Mouse (Mus musculus) adrenal gland, postnatal 14 days (tissue): ENCODE results near the gene Rabggta. TPM values are rescaled to one million over a fixed set of nuclear protein-coding genes. Genes with fewer than 3 reads are reported as not detected.

ENCODE experiments used
- DNase-seq: peaks from one replicate; pipeline ENCODE4 v3.0.0; 2021; ENCODE audit warnings: mixed read lengths
- total RNA-seq: library from RNA; stranded (reverse); gene quantifications from 2 replicates; pipeline ENCODE4 v1.2.3, GENCODE M21; 2021

Gene Rabggta
- total RNA-seq, 1 experiment from 2014 or later, result 19.5 TPM

DNA sequence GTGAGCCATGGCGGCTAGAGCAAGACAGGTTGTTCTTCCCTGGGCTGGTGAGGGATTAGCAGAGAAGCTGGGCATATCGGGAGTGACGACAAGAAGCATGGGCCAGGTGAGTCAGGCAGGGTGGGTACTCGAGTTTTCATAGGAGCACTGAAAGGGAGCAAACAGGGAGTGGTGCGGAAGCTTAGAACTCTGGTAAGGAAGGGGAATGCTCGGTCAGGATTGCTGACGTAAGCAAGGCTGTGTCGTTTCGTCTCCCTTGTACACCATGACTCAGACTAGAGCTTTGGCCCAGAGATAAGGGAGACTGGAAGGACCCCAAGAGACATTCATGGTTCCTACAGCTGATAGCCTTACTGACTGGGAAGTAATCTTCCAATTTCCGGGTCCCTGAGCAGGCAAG lies 11.8 kb upstream of the Rabggta start:
- no peak for DNase-seq

DNA sequence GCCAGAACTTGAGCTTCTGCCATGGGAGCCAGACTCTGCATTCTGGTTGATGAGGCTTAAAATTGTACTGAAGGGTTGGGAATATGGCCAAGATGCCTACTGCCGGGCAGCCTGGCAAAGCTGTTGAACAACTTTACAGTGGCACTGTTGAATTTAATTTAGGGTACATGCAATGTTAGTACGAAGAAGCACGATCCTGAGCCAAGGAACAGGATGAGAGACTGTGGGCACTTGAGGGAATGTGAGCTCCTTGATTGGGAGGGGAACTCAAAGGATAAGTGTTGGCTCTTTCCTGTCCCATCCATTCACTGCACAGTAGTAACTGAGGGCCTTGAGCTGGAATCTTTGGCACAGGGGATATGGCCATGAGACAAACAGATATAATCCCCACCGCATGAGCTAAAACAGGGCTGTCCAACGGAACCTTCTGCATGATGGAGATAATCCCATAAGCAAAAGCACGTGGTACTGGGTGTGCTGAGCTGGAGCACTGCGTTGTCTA lies 8.5 kb upstream of the Rabggta start:
- DNase-seq, result no peak

DNA sequence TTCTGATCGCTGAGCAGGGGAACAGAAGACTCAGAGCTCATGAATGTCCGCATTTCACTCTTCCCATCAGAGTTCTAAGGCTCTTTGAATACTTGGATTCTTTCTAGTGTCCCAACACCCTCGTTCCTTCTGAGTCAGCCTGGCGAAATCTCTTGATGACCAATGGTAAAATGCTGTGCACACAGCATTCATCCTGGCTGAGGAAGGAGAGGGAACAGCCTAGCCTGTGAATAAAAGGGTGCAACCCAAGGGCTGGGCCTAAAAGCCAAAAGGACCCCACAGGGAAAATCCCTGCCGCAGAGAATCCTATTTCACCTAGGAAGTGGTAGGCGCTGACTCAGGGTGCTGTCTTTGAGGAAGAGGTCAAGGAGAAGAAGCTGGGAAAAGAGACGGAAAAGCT lies 8.1 kb upstream of the Rabggta start:
- no peak for DNase-seq

DNA sequence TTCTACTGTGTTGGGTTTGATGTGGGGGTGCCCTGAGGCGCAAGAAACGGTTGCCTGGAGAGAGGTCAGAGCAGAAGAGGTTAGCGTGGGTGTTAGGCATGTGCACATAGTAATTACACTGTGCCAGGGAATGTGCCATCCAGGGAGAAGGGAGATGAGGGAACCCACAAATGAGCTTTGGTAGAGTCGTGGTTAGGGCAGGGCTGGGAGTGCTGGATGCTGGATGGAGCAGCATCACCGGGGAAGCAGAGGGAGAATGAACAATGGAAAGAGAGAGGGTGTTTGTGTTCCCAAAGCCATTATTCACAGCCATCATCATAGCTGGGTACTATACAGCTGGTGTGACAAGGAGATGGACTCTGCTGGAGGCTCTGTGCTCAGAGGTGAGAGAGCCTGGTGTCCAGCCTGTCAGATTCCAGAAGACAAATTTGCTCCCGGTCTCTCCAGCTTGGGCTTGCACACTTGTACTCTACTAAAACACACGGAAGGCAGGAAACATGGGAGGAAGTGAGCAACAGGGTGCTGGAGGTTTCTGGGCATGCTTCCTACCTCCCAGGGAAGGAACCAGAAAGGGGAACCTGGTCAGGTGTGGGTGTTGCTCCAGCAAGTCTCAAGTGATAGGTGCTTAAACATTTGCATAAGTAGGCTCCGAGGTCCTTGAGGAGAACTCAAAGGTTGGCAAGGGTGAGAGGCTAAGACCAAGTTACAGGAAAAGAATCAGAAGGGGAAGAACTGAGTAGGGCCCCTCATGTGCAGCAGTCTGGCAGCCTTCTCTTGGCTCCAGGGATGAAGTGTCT lies 6.0 kb upstream of the Rabggta start:
- no peak for DNase-seq

DNA sequence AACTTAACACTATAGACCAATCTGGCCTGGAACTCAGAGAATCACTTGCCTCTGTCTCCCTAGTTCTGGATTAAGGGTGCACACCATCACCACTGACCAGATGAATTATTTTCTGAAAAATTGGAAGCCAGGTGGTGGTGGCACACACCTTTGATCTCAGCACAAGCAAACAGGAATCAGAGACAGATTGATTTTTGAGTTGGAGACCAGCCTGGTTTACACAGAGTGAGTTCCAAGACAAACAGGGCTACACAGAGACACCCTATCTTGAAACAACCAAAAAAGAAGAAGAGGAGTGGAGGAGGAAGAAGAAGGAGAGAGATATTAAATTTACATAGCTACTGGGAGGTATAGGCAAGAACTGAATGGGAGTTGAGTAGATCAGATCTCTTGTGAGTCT lies 4.2 kb upstream of the Rabggta start:
- no peak for DNase-seq

DNA sequence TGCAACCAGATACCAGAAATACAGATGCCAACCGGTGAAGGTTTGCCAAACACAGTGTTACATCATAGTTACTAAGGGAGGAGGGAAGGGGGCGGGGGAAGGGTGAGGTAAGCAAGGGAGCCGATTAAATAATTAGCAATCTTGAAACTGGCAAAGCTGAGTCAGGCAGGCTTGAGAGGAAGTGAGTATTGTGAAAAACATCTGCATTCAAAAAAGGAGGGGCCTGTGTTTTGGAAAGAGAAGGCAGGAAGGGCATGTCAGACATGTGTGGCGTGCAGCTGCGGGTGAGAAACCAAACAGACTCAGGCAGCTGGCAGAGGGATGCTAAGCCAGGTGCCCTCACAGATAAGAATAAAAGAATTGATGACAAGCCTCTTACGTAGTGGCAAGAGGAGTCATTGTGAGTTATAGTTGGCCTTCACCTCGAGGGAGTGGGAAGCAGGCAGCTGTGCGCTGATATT lies 2.4 kb upstream of the Rabggta start:
- DNase-seq, result peak; percentile 77

DNA sequence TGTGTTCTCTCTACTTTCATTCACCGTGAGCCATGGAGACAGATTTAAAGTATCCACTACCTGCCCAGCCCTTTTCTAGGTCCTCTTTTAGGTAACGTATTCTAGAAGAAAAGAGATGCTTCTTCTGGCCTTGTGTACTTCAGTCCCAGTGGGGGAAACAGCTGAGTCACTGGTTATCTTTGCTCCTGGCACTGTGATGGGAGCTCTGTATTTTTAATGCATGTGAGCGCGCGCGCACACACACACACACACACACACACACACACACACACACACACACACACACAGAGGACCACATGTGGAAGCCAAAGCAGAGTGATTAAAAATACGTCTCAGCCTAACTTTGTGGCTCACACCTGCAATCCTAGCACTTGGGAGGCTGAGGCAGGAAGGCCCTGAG lies 1.4 kb upstream of the Rabggta start:
- no peak for DNase-seq

DNA sequence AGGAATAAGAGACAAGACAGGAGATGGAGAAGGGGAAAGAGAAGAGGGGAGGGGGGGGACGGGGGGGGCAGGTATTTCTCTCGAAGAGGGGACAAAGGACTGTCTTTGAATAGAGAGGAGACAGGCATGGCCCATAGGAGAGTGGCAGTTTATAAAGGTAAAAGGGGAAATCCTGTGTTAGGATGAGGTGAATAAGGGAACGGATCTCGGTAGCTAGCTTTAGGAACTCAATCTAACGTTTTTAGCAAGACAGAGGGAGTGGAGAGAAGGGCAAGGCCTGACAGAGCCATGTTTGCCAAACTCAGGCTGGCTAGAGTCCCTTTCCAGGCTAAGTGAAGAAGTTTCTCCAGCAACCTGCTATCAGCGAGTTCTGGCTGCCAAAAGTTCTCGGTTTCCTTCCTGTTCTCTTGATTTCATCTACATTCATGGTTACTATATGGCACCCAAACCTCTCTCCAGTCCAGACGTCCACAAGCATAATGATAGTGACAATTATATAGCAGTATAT lies 429 bp upstream of the Rabggta start:
- no peak for DNase-seq

DNA sequence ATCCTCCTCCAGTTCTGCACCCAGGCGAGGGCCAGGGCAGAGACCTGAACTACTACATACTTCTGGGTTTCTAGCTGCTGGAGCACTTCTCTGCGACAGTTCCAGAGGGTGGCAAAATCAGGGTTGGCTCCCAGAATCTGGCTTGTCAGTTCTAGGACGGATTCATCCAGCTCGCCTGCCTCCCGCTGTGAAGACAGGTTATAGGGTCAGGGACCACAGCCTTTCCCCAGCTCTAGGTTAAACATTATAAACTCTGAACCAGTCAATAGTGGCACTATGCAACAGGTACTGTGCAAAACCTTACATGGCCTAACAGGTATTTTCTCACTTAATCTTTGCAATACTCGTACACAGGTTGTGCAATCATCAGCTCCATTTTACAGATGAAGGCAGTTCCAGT lies 987 bp downstream of the Rabggta start:
- no peak for DNase-seq

DNA sequence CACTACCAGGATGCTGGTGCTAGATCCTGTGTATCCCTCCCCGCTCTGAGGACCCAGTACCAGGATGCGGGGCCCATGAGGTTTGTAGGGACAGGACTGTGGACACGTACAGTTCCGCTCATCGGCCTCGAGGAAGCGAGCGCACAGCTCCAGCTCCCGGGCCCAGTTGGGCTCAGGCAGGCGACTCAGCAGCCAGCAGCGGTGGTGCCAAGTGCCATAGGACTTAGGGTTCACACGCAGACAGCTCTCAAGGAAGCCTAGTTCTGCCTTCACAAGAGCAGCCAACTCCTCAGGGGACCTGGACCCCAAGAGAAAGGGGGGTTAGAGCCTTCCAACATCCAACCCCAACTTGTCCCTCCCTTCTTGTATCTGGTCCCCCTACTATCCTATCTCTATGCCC lies 1.4 kb downstream of the Rabggta start:
- DNase-seq, result no peak

DNA sequence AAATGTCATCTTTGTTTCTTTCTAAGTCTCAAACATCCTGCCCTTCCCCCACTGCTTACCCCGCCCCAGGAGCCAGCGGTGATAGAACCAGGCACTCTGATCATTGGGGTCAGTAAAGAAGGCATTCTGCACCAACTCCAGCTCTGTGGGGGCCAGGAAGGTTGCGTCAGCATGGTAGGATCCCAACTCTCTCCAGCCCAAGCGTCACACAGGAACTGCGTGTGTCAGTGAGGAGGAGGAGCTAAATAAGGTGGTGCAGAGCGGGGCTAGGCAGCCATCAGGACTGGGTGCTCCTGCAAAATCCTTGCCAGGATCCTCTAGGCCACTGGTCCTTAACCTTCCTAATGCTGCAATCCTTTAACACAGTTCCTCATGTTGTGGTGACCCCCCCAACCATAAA lies 2.3 kb downstream of the Rabggta start:
- no peak for DNase-seq

DNA sequence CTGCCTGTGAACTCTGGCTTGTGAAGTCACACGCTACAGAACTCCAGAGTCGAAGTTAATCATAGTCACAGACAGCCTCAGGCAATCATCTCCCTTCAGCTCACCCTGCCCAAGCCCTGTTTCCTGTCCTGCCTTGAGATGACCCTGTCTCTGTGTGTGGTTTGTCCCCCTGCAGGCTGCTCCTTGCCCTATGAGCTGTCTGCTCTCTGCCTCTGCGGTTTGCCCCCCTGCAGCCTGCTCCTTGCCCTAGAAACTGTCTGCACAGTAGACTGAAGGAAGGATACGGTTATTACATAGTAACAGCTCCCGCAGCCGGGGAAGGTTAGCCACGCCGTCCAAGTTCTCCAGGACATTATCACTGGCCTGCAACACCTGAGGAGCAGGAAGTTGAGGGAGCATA lies 5.2 kb downstream of the Rabggta start:
- no peak for DNase-seq

DNA sequence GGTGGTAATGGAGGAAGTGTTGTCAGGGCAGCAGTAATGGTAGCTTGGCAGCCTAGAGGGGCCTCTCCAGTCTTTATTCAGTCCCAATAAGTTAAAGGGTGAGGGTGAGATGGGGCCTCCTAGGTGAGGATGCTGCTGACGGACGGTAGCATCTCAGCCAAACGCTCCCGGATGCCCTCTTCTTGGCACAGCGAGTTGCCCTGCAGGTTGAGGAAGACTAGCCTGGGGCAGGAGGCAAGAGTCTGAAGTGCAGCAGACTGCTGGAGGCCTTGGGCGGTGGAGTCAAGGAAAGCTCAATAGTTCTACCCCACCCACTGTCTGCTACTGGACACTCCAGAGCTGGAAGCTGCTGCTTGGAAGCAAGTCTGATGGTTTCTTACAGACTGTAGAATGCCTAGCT lies 5.8 kb downstream of the Rabggta start:
- DNase-seq, result no peak

DNA sequence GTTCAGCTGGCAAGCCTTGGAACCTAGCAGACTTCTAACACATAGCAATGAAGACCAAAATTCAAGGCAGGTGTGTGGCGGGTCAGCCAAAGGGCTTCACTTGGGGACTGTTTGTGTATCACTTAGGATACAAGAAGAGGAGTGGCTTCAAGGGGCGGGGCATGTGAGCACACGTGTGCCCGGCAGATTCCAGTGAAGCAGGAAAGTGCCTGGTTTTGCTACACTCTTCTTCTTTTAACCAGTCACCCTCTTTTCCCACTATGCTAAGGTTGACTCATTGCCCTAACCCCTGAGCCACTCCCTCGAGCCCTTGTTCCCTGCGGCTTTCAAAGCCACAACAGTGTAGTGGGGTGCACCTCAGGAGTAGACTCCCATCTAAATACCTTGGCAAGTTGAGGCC lies 7.2 kb downstream of the Rabggta start:
- DNase-seq, result no peak

DNA sequence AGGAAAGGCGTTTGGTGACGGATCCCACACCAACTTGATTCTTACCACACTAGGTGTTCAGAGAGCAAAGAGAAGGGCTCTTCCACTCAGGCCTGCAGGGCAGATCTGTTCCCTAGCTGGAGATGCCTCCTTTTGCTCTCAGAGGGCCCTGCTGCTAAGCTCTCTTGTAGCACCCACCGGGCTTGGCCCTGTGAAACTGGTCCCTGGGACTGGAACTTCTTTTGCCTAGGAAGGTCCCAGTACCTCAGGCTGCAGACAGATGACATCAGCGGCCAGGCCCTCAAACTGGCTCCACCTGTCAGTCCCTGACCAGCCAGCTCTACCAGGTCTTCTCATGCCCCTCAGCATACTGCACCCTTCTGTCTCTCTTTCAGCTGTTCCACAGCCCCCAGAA lies 8.3 kb downstream of the Rabggta start, which contains the start of gene Tgm1:
Tgm1 (minus strand) TSS at position 198 of the 394 bp plus-strand sequence.
- DNase-seq, result no peak

DNA sequence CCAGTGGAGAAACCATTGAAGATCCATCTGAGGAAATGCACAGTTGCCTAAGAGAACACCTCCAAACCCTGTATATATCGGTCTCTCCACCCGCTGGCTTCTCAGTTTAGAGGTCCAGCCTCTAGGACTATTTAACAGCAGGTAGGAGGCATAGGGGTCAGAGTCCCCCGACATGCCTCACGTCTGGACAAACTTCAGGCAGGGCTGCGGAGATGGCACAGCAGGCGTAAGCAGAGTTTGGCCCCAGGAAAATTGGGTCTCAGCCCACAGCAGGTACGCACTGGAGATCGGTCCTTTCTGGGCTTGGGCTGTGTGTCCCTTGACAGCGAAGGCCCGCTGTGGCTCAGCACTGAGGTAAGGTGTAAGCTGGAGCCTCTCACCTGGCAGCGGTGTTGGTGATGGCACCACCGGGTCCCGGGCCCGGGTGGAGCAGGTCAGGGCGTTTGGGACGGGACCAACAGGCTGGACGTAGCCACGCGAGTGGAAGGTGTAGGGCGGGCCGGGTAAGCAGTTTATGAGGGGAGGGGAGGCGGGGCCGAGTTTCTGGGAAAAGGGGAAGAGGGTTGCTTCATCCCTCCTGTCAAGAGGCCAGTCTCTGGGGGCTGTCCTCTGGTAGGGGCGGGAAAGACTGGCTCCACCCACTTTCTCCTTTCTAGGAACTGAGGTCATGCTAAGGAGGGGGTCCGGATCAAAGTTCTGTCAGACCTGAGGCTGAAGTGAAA lies 8.9 kb downstream of the Rabggta start:
- DNase-seq, result peak; percentile 20

DNA sequence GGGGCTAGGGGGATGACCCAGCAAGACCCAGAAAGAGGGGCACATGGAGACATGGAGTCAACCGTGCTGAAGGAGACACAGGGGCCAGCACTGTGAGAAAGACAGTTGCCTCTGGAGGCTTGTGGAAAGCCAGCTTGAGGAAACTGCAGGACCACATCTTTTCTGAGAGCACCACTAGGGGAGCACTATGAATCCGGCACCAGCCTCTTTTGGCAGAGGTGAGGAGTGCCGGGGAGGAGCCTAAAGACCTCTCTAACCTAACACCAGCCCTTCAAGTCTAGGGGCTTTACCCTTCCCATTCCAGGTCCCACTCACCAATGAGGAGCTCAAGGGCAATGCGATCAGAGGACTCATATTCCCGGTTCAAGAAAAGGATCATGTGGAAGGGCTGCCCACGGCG lies 10.3 kb downstream of the Rabggta start:
- no peak for DNase-seq

DNA sequence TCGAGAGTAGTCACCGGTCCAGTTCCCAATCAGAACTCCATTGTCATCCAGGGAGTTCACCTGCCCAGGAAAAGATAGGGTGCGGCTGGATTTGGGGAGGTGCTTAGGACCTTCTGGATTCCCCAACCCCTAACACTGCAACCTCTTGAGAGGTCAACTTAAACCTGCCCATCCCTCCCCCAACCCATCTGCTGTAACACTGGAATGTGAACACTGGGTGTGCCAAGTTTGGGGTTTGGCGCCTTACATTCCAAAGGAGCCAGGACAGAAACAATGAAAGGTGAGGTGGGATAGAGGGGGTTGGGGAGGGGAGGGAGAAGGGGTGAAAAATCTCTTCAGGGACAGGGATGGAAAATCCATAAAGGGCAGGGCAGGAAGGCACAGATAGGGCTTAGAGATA lies 12.6 kb downstream of the Rabggta start:
- DNase-seq, result no peak

DNA sequence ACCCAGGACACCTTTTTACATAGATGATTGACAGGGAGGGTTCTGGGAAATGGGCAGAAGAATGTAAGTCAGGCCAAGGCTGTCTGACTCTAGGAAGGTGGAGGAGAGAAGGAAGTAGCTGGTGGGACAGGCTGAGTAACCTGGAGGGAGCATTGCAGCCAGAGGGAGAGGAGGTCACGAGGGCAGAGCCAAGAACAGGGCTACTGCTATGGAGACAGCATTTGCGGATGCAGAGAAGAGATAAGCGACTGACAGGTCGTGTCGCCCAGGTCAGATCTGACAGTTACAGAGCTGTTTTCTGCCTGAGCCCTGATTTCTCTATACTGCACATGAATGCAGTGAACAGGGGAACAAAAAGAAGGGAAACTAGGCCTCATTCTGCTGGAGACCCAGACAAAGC lies 14.7 kb downstream of the Rabggta start:
- DNase-seq, result no peak

DNA sequence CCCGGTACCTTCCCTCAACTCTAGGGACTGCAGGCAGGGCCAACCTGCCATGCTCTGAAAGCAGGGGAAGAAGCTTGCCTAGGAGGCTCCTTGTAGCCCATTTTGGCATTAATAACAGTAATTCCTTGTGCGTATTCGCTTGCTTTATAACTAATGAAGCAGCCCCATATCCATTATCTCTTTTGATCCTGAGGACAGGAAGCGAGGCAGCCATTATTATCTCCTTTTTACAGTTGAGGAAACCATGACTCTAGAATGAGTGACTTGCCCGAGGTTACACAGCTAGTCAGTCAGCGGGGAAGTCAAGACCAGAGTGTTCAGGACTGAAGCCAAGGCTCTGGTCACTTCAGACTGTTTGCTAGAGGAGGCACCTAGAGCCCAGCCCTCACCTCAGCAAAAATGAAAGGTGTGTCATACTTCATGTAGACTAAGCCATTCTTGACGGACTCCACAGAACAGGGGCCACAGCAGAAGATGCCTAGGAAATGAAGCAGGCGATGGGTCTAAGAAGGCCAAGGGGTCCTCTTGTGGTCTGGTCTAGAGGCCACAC lies 15.9 kb downstream of the Rabggta start:
- DNase-seq, result no peak

DNA sequence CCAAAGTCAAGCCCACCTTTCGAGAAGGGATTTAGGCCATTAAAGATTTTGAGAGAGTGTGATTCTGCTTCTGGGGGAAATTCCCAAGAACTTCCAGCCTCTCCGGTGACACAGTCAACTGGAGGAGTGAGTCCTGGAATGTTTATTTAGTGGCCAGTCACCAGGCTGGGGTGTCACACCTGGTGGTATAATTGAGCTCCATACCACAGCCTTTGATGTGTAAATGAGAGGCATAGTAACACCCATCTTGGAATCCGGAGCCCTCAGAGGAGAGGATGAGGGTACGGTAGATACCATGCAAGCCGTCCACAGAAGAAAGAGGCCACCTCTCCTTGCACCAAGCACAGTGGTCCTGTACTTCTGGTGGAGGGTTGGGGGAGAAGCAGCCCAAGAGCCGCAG lies 19.3 kb downstream of the Rabggta start:
- no peak for DNase-seq

DNA sequence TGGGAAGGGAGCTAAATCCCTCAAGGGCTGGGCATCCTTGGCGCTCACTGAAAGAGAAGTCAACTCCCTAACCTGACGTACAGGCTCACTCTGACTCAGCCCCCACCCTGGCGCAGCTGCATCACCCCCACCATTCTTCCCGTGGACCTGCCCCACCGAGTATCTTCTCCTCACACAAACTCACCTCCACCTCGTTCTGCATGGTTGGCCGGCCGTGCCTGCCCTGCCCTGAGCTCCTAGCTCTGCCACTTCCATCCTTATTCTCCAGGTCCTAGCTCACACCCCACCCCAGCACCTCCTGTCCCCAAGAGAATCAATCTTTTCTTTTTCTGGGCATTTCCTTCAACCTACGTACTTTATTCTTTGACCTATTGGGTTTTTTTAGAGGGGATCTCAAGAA lies 20.9 kb downstream of the Rabggta start:
- no peak for DNase-seq

DNA sequence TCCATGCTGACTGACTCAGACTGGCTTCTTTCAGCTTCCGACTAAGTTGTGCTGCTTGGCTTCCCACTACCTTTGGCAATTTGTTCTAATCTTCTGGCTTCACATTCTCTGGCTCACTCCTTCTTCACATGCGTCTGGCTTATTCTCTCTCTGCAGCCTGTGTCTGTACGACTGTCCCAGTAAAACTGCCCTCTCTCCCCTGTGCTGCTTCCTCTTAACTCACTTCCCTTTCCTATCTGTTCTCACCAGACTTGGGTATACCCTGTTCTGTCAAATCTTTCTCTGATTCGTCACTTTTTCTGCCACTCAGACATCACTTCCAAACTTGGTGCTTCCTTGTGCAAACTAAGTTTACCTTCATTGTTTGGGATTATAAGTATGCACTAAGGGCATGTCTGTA lies 24.8 kb downstream of the Rabggta start:
- DNase-seq, result no peak
